Mouse (Mus musculus): ENCODE results near the gene Rgl2. TPM values are rescaled to one million over a fixed set of nuclear protein-coding genes. Genes with fewer than 3 reads are reported as not detected.

Gene Rgl2
- polyA plus RNA-seq, 1 experiment from 2014 or later, result 64.4 TPM

GRCm38 (mm10) chr17:33909869-33910250 is 19.5 kb upstream of the Rgl2 start:
- Histone ChIP-seq H3K36me3 (peaks cover 37% of the 10 kb centered on the region), H3K27me3 (no peaks in the 10 kb centered on the region), H3K9me3 (replicated peaks) (no peaks in the 10 kb centered on the region), H3K4me1 (peaks cover 31% of the 10 kb centered on the region), H3K4me2 (replicated peaks) (peak overlapping the region; percentile 88), H3K4me3 (replicated peaks) (peak overlapping the region; percentile 96), H3K9ac (peak overlapping the region; percentile 83), H3K27ac (replicated peaks) (peak overlapping the region; percentile 91)
- 0% methylated on average over 14 of the region's 14 CpGs for WGBS
- no peak for ATAC-seq (ENCODE audit: insufficient number of reproducible peaks, low FRiP score, low TSS enrichment, low read depth)

- Histone ChIP-seq H3K27ac (replicated peaks) (peak overlapping the region; percentile 91), H3K27me3 (no peaks in the 10 kb centered on the region), H3K4me1 (peaks cover 37% of the 10 kb centered on the region), H3K4me2 (replicated peaks) (peak overlapping the region; percentile 88), H3K9me3 (replicated peaks) (no peaks in the 10 kb centered on the region), H3K4me3 (replicated peaks) (peak overlapping the region; percentile 96), H3K36me3 (peaks cover 41% of the 10 kb centered on the region), H3K9ac (peak overlapping the region; percentile 83)
- 40% methylated on average over 11 of the region's 11 CpGs for WGBS
- no peak for ATAC-seq (ENCODE audit: insufficient number of reproducible peaks, low FRiP score, low TSS enrichment, low read depth)
Observed at GRCm38 (mm10) chr17:33910346-33911051, 18.8 kb upstream of the Rgl2 start.

- Histone ChIP-seq H3K4me2 (replicated peaks) (no peak overlapping the region), H3K27me3 (no peaks in the 10 kb centered on the region), H3K4me1 (peaks cover 38% of the 10 kb centered on the region), H3K9ac (no peak overlapping the region), H3K4me3 (replicated peaks) (0 out of 2 replicates have a peak overlapping the region, but pooled peaks have one; percentile 96), H3K9me3 (replicated peaks) (no peaks in the 10 kb centered on the region), H3K36me3 (peaks cover 41% of the 10 kb centered on the region), H3K27ac (replicated peaks) (no peak overlapping the region)
- no peak for ATAC-seq (ENCODE audit: insufficient number of reproducible peaks, low FRiP score, low TSS enrichment, low read depth)
- 91% methylated on average over 31 of the region's 31 CpGs for WGBS
Observed at GRCm38 (mm10) chr17:33911052-33911812, 18.1 kb upstream of the Rgl2 start.

- WGBS, result 84% methylated on average over 28 of the region's 28 CpGs
- Histone ChIP-seq H3K4me1 (peaks cover 45% of the 10 kb centered on the region), H3K9me3 (replicated peaks) (no peaks in the 10 kb centered on the region), H3K4me2 (replicated peaks) (no peak overlapping the region), H3K27ac (replicated peaks) (no peak overlapping the region), H3K4me3 (replicated peaks) (no peak overlapping the region), H3K27me3 (no peaks in the 10 kb centered on the region), H3K9ac (no peak overlapping the region), H3K36me3 (peaks cover 41% of the 10 kb centered on the region)
- ATAC-seq (ENCODE audit: insufficient number of reproducible peaks, low FRiP score, low TSS enrichment, low read depth), result no peak
Observed at GRCm38 (mm10) chr17:33911813-33912414, 17.4 kb upstream of the Rgl2 start.

DNA sequence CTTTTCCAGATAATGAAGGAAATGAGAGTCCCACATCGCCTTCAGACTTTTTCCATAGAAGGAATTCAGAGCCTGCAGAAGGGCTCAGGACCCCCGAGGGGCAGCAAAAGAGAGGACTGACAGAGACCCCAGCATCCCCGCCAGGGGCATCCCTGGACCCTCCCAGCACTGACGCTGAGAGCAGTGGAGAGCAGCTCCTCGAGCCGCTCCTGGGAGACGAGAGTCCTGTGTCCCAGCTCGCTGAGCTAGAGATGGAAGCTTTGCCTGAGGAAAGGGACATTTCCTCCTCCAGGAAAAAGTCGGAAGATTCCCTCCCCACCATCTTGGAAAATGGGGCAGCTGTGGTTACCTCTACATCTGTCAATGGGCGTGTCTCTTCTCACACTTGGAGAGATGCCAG is 16.1 kb upstream of the Rgl2 start:
- Histone ChIP-seq H3K27ac (replicated peaks) (no peak overlapping the region), H3K9me3 (replicated peaks) (no peaks in the 10 kb centered on the region), H3K4me2 (replicated peaks) (no peak overlapping the region), H3K4me3 (replicated peaks) (no peak overlapping the region), H3K9ac (no peak overlapping the region), H3K27me3 (no peaks in the 10 kb centered on the region), H3K4me1 (peaks cover 48% of the 10 kb centered on the region), H3K36me3 (peaks cover 48% of the 10 kb centered on the region)
- ATAC-seq (ENCODE audit: insufficient number of reproducible peaks, low FRiP score, low TSS enrichment, low read depth), result no peak
- WGBS, result 83% methylated on average over 10 of the region's 10 CpGs

DNA sequence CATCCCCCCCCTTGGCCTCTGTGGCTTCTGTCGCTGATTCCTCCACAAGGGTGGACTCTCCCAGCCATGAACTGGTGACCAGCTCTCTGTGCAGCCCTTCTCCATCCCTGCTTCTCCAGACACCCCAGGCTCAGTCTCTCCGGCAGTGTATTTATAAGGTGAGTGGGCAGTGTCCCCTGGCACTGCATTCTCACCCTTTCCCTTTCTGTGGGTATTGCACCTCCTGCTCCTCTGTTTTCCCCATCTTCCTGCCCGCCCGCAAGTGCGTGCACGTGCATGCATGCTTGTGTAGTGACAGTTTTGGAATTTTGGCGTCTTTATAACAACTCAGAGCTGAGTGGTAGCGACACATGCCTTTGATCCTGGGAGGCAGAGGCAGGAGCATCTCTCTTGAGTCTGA is 15.4 kb upstream of the Rgl2 start:
- no peaks in the 10 kb centered on the region for H3K27me3 ChIP-seq
- H3K4me2 ChIP-seq (replicated peaks), result no peak overlapping the region
- H3K36me3 ChIP-seq, result peaks cover 48% of the 10 kb centered on the region
- no peaks in the 10 kb centered on the region for H3K9me3 ChIP-seq (replicated peaks)
- H3K4me1 ChIP-seq, result peaks cover 50% of the 10 kb centered on the region
- no peak overlapping the region for H3K27ac ChIP-seq (replicated peaks)
- no peak for ATAC-seq (ENCODE audit: insufficient number of reproducible peaks, low FRiP score, low TSS enrichment, low read depth)
- H3K9ac ChIP-seq, result no peak overlapping the region
- 93% methylated on average over 8 of the region's 8 CpGs for WGBS
- no peak overlapping the region for H3K4me3 ChIP-seq (replicated peaks)

GRCm38 (mm10) chr17:33914969-33915391 is 14.4 kb upstream of the Rgl2 start:
- Histone ChIP-seq H3K4me1 (peaks cover 54% of the 10 kb centered on the region), H3K36me3 (peaks cover 48% of the 10 kb centered on the region), H3K4me2 (replicated peaks) (peak overlapping the region; percentile 68; the same call in 1 of the 2 replicates), H3K27me3 (no peaks in the 10 kb centered on the region), H3K4me3 (replicated peaks) (peak overlapping the region; percentile 57; the same call in 1 of the 2 replicates), H3K27ac (replicated peaks) (no peak overlapping the region), H3K9me3 (replicated peaks) (no peaks in the 10 kb centered on the region), H3K9ac (no peak overlapping the region)
- WGBS, result 69% methylated on average over 13 of the region's 13 CpGs
- ATAC-seq (ENCODE audit: insufficient number of reproducible peaks, low FRiP score, low TSS enrichment, low read depth), result no peak

GRCm38 (mm10) chr17:33915671-33916250 is 13.6 kb upstream of the Rgl2 start, which contains the start of the genes Tapbp and Zbtb22:
TSS of gene Tapbp (plus strand) at chr17:33915899.
TSS of gene Zbtb22 (plus strand) at chr17:33915904.
- peaks cover 48% of the 10 kb centered on the region for H3K36me3 ChIP-seq

GRCm38 (mm10) chr17:33916294-33916693 is 13.0 kb upstream of the Rgl2 start:
- Histone ChIP-seq H3K4me3 (replicated peaks) (peak overlapping the region; percentile 57), H3K27ac (replicated peaks) (peak overlapping the region; percentile 78), H3K36me3 (peaks cover 43% of the 10 kb centered on the region), H3K4me1 (peaks cover 42% of the 10 kb centered on the region), H3K4me2 (replicated peaks) (peak overlapping the region; percentile 68), H3K9me3 (replicated peaks) (no peaks in the 10 kb centered on the region), H3K9ac (peak overlapping the region; percentile 35), H3K27me3 (no peaks in the 10 kb centered on the region)
- peak; percentile 26 for ATAC-seq (ENCODE audit: insufficient number of reproducible peaks, low FRiP score, low TSS enrichment, low read depth)
- WGBS, result 1% methylated on average over 20 of the region's 20 CpGs

More at GRCm38 (mm10) chr17:33915671-33916250, 13.6 kb upstream of the Rgl2 start, which contains the start of the genes Tapbp and Zbtb22:
- WGBS, result under 1% methylated on average over 34 of the region's 34 CpGs
- Histone ChIP-seq H3K4me3 (replicated peaks) (peak within 1 kb of the TSS; percentile 57), H3K4me1 (peaks cover 47% of the 10 kb centered on the region), H3K4me2 (replicated peaks) (peak within 1 kb of the TSS; percentile 68), H3K9ac (peak within 1 kb of the TSS; percentile 35), H3K9me3 (replicated peaks) (no peaks in the 10 kb centered on the region), H3K27ac (replicated peaks) (peak within 1 kb of the TSS; percentile 78), H3K27me3 (no peaks in the 10 kb centered on the region)
- peak; percentile 89 for ATAC-seq (ENCODE audit: insufficient number of reproducible peaks, low FRiP score, low TSS enrichment, low read depth)

DNA sequence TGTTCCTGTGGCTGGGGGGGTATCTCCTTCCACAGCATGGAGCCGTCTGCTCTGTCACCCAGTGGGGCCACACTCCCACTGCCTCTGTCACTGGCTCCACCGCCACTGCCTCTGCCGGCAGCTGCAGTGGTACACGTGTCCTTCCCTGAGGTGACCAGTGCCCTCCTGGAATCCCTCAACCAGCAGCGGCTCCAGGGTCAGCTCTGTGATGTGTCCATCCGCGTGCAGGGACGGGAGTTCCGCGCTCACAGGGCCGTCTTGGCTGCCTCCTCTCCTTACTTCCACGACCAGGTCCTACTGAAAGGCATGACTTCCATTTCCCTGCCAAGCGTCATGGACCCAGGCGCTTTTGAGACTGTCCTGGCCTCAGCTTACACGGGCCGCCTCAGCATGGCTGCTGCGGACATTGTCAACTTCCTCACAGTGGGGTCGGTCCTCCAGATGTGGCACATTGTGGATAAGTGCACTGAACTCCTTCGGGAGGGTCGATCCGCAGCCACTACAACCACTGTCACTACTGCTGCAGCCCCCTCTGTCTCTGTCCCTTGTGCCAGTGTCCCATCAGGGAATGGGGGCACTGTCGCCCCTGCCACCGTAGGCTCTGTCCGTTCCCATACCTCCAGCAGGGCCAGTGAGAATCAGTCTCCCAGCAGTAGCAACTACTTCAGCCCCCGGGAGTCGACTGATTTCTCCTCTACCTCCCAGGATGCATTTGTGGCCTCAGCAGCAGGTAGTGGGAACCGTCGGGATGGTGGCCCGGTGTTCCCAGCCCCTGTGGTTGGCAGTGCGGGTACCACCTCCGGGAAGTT is 12.3 kb upstream of the Rgl2 start:
- peak overlapping the region; percentile 35 for H3K9ac ChIP-seq
- H3K36me3 ChIP-seq, result peaks cover 35% of the 10 kb centered on the region
- no peak overlapping the region for H3K27ac ChIP-seq (replicated peaks)
- 73% methylated on average over 31 of the region's 31 CpGs for WGBS
- H3K4me1 ChIP-seq, result peaks cover 34% of the 10 kb centered on the region
- H3K9me3 ChIP-seq (replicated peaks), result no peaks in the 10 kb centered on the region
- peak overlapping the region; percentile 68 for H3K4me2 ChIP-seq (replicated peaks)
- H3K4me3 ChIP-seq (replicated peaks), result peak overlapping the region; percentile 57
- no peak for ATAC-seq (ENCODE audit: insufficient number of reproducible peaks, low FRiP score, low TSS enrichment, low read depth)
- no peaks in the 10 kb centered on the region for H3K27me3 ChIP-seq

Data from embryonic facial prominence, embryonic 15.5 days (tissue).